Mouse (Mus musculus) embryo, embryonic 10.5 days (tissue): ENCODE measurements around the gene 4930453N24Rik.

ENCODE experiments used
- DNase-seq: peaks from one replicate; pipeline ENCODE4 v3.0.0-alpha.2; 2015; ENCODE audit warnings: low spot score

4930453N24Rik gene

GRCm38 (mm10) chr16:64770521-64771430, at the start of gene 4930453N24Rik:
Gene 4930453N24Rik (minus strand): TSS chr16:64771161.
- peak; percentile 94 for DNase-seq

GRCm38 (mm10) chr16:64817094-64817765, 46.3 kb upstream of the 4930453N24Rik start:
- DNase-seq = no peak

- DNase-seq = no peak
Observed at GRCm38 (mm10) chr16:64803041-64803440, 32.1 kb upstream of the 4930453N24Rik start.

GRCm38 (mm10) chr16:64801638-64802037, 30.7 kb upstream of the 4930453N24Rik start:
- DNase-seq = no peak

- DNase-seq = no peak
Observed at GRCm38 (mm10) chr16:64800393-64800792, 29.4 kb upstream of the 4930453N24Rik start.

GRCm38 (mm10) chr16:64794802-64795201, 23.8 kb upstream of the 4930453N24Rik start:
- DNase-seq = no peak

GRCm38 (mm10) chr16:64789706-64790105, 18.7 kb upstream of the 4930453N24Rik start:
- no peak for DNase-seq

GRCm38 (mm10) chr16:64775516-64775915, 4.6 kb upstream of the 4930453N24Rik start:
- no peak for DNase-seq

GRCm38 (mm10) chr16:64771431-64771818, 464 bp upstream of the 4930453N24Rik start:
- DNase-seq = no peak

- no peak for DNase-seq
Observed at GRCm38 (mm10) chr16:64766696-64767300, 4.2 kb downstream of the 4930453N24Rik start.

GRCm38 (mm10) chr16:64759245-64759626, 11.7 kb downstream of the 4930453N24Rik start:
- DNase-seq = no peak

- DNase-seq = no peak
Observed at GRCm38 (mm10) chr16:64758561-64759244, 12.3 kb downstream of the 4930453N24Rik start.

- no peak for DNase-seq
Observed at GRCm38 (mm10) chr16:64757666-64758400, 13.1 kb downstream of the 4930453N24Rik start.

- DNase-seq = no peak
Observed at GRCm38 (mm10) chr16:64756321-64756720, 14.6 kb downstream of the 4930453N24Rik start.

GRCm38 (mm10) chr16:64754743-64755139, 16.2 kb downstream of the 4930453N24Rik start:
- DNase-seq = peak; percentile 81

- no peak for DNase-seq
Observed at GRCm38 (mm10) chr16:64753990-64754742, 16.8 kb downstream of the 4930453N24Rik start.

GRCm38 (mm10) chr16:64748237-64748636, 22.7 kb downstream of the 4930453N24Rik start:
- peak; percentile 89 for DNase-seq

- DNase-seq = no peak
Observed at GRCm38 (mm10) chr16:64745089-64745488, 25.9 kb downstream of the 4930453N24Rik start.

- no peak for DNase-seq
Observed at GRCm38 (mm10) chr16:64737289-64737688, 33.7 kb downstream of the 4930453N24Rik start.

- peak; percentile 84 for DNase-seq
Observed at GRCm38 (mm10) chr16:64723273-64724057, 47.5 kb downstream of the 4930453N24Rik start.
